ENCODE assay signal across 8 mouse cellular contexts in genomic region chr2:26208126-26208789, GRCm38 (mm10). TPM values are rescaled to one million over a fixed set of nuclear protein-coding genes. Genes with fewer than 3 reads are reported as not detected.
A peak's percentile ranks its signal among the peaks of the same experiment; 100 is the strongest.
DNase-seq lines count a peak whose midpoint lies in the region; ATAC-seq and TF ChIP-seq lines count a peak whose summit lies in the region.

TSS of gene Lhx3 (minus strand) at chr2:26208289.

- peaks cover 5% of the 10 kb centered on the region; the same call in 1 of the 2 replicates for H3K4me1 ChIP-seq in G1E (ENCODE audit: insufficient read depth, low read depth, low read length)
- peaks cover 11% of the 10 kb centered on the region for H3K4me1 ChIP-seq in hindbrain, embryonic 15.5 days (replicated peaks)

- ATAC-seq in G1E (ENCODE audit: extremely low read depth, insufficient number of reproducible peaks, low FRiP score, poor library complexity, severe bottlenecking): no peak
- peak; percentile 63 for ATAC-seq in hindbrain, embryonic 15.5 days (ENCODE audit: low FRiP score, low read depth)
- peak; percentile 52; the same call in 1 of the 2 replicates for ATAC-seq in megakaryocyte, adult 5-6 weeks (ENCODE audit: poor library complexity, severe bottlenecking)
- no peak for ATAC-seq in activated CD4-positive, CD25-positive, alpha-beta regulatory T cell, adult 4 months

- H3K9ac ChIP-seq in hindbrain, embryonic 15.5 days: no peak within 1 kb of the TSS

- WGBS in hindbrain, embryonic 15.5 days: 14% methylated on average over 19 of the region's 19 CpGs

- H3K4me3 ChIP-seq in G1E (ENCODE audit: low read depth, low read length): no peak within 1 kb of the TSS
- no peak within 1 kb of the TSS for H3K4me3 ChIP-seq in hindbrain, embryonic 15.5 days
- no peak within 1 kb of the TSS for H3K4me3 ChIP-seq in left cerebral cortex, adult 2 months

- H3K4me2 ChIP-seq in hindbrain, embryonic 15.5 days: no peak within 1 kb of the TSS

- peaks cover 46% of the 10 kb centered on the region for H3K36me3 ChIP-seq in G1E (replicated peaks)
- peaks cover 20% of the 10 kb centered on the region for H3K36me3 ChIP-seq in hindbrain, embryonic 15.5 days

- H3K9me3 ChIP-seq in G1E (replicated peaks): no peaks in the 10 kb centered on the region
- H3K9me3 ChIP-seq in hindbrain, embryonic 15.5 days: no peaks in the 10 kb centered on the region

- peaks cover 10% of the 10 kb centered on the region; the same call in 1 of the 2 replicates for H3K27me3 ChIP-seq in G1E (ENCODE audit: insufficient read depth, low read length)
- H3K27me3 ChIP-seq in hindbrain, embryonic 15.5 days: peaks cover 56% of the 10 kb centered on the region

- no peak within 1 kb of the TSS for H3K27ac ChIP-seq in hindbrain, embryonic 15.5 days (replicated peaks)
- H3K27ac ChIP-seq in left cerebral cortex, adult 2 months: no peak within 1 kb of the TSS

- TF ChIP-seq CTCF in G1E (IDR thresholded peaks at IDR 0.05; ENCODE audit: low read depth, low read length): no peak
- no peak for TF ChIP-seq CTCF in left cerebral cortex, adult 2 months (IDR thresholded peaks at IDR 0.05)

- intact Hi-C loops in left cerebral cortex, adult 2 months (cut with DNase I): no loop called here

- peak; percentile 83 for DNase-seq in G1E (ENCODE audit: low spot score)
- peak; percentile 96 to 97 for DNase-seq in adrenal gland, postnatal 36 days
- DNase-seq in gastrocnemius, postnatal 10 days: peak; percentile 94
- peak; percentile 35 to 45 for DNase-seq in left cerebral cortex, adult 2 months (ENCODE audit: extremely low spot score in 1 of 2, low spot score in 2 of 2)
- peak; percentile 54 to 63 for DNase-seq in spleen, postnatal 14 days (ENCODE audit: low spot score in 2 of 2)

RNA-seq across cellular contexts. Expression of gene Lhx3, which starts in this region (rescaled TPM):
- not detected in 2 replicates for total RNA-seq in G1E (2014; fragmentation: Nextera tagmentation)
- not detected in 2 replicates for total RNA-seq in G1E (2017)
- polyA plus RNA-seq in G1E (2012): not detected in 2 replicates
- under 1 TPM in 1 of 2 experiments, not detected in 1; 0.69 TPM for total RNA-seq in adrenal gland, postnatal 36 days (2021)
- not detected for total RNA-seq in gastrocnemius, postnatal 10 days (2021)
- 4.1 and 4.2 TPM in 2 replicates for polyA plus RNA-seq in hindbrain, embryonic 15.5 days (2015; fragmentation: Nextera tagmentation; extraction: Ambion mirVana)
- total RNA-seq in left cerebral cortex, adult 2 months (2021): under 1 TPM; 0.27 to 0.35 TPM
- total RNA-seq in megakaryocyte, adult 5-6 weeks (2015): not detected in 2 replicates
- not detected in 2 replicates for total RNA-seq in megakaryocyte, adult 5-6 weeks (2017)
- polyA plus RNA-seq in activated CD4-positive, CD25-positive, alpha-beta regulatory T cell, adult 4 months (2017; shearing (Covaris generic)): not detected

Comparison
In these comparisons a context has a peak if more than half of its experiments do, and no peak if none do; other contexts are left out.
1. Peak in DNase-seq in G1E; RNA of the gene not detected or under 1 TPM.
2. Peak in DNase-seq in adrenal gland, postnatal 36 days; RNA of the gene not detected or under 1 TPM.
3. Peak in DNase-seq in gastrocnemius, postnatal 10 days; RNA of the gene not detected or under 1 TPM.
4. Peak in DNase-seq in left cerebral cortex, adult 2 months; RNA of the gene not detected or under 1 TPM.
5. Peak in ATAC-seq in megakaryocyte, adult 5-6 weeks; RNA of the gene not detected or under 1 TPM.
6. DNase-seq: peak in every context shown above with its lines; median percentile 96 in adrenal gland, postnatal 36 days; 94 in gastrocnemius, postnatal 10 days; 83 in G1E; 58 in spleen, postnatal 14 days; 40 in left cerebral cortex, adult 2 months.